Mouse (Mus musculus) frontal cortex, postnatal 10 days (tissue): Measurements from ENCODE around the gene Ipcef1.
"Not testable (repeated sequence)": the region's sequence is repeated elsewhere in the genome, so short reads cannot be mapped to it uniquely, and the experiment has no call there.

Experiments used
- DNase-seq, 2 experiments: peaks; one replicate each; pipeline ENCODE4 v3.0.0; 2022; ENCODE audit warnings: low spot score in 2 of 2, mixed read lengths in 1 of 2

Gene Ipcef1

GRCm38 (mm10) chr10:7035547-7035946 is 16.7 kb downstream of the Ipcef1 start:
- no peak for DNase-seq

- DNase-seq: no peak
Measured at GRCm38 (mm10) chr10:7033459-7033858, 18.8 kb downstream of the Ipcef1 start.

GRCm38 (mm10) chr10:7025028-7025427 is 27.2 kb downstream of the Ipcef1 start:
- no peak for DNase-seq

- DNase-seq: no peak
Measured at GRCm38 (mm10) chr10:7020551-7020950, 31.7 kb downstream of the Ipcef1 start.

GRCm38 (mm10) chr10:7019781-7020386 is 32.4 kb downstream of the Ipcef1 start:
- DNase-seq: no peak

GRCm38 (mm10) chr10:7015199-7015598 is 37.1 kb downstream of the Ipcef1 start:
- no peak for DNase-seq

GRCm38 (mm10) chr10:7010543-7010942 is 41.7 kb downstream of the Ipcef1 start:
- DNase-seq: no peak

GRCm38 (mm10) chr10:7004980-7005538 is 47.2 kb downstream of the Ipcef1 start:
- DNase-seq: no peak

GRCm38 (mm10) chr10:7003898-7004297 is 48.4 kb downstream of the Ipcef1 start:
- not testable (repeated sequence) for DNase-seq

GRCm38 (mm10) chr10:6999355-6999754 is 52.9 kb downstream of the Ipcef1 start:
- DNase-seq: no peak

GRCm38 (mm10) chr10:6998576-6999250 is 53.6 kb downstream of the Ipcef1 start:
- DNase-seq: no peak

GRCm38 (mm10) chr10:6996895-6997294 is 55.4 kb downstream of the Ipcef1 start:
- DNase-seq: no peak

GRCm38 (mm10) chr10:6988555-6988954 is 63.7 kb downstream of the Ipcef1 start:
- no peak for DNase-seq

GRCm38 (mm10) chr10:6987399-6988098 is 64.7 kb downstream of the Ipcef1 start:
- DNase-seq: no peak

GRCm38 (mm10) chr10:6986246-6986645 is 66.0 kb downstream of the Ipcef1 start:
- no peak for DNase-seq

- no peak for DNase-seq
Measured at GRCm38 (mm10) chr10:6983431-6983830, 68.8 kb downstream of the Ipcef1 start.

GRCm38 (mm10) chr10:6982751-6983151 is 69.5 kb downstream of the Ipcef1 start:
- no peak for DNase-seq

GRCm38 (mm10) chr10:6980236-6980635 is 72.0 kb downstream of the Ipcef1 start:
- no peak for DNase-seq

- DNase-seq: no peak
Measured at GRCm38 (mm10) chr10:6979789-6980188, 72.5 kb downstream of the Ipcef1 start.

- no peak for DNase-seq
Measured at GRCm38 (mm10) chr10:6979216-6979615, 73.1 kb downstream of the Ipcef1 start.

- DNase-seq: no peak
Measured at GRCm38 (mm10) chr10:6978733-6979132, 73.5 kb downstream of the Ipcef1 start.

- DNase-seq: no peak
Measured at GRCm38 (mm10) chr10:6977843-6978242, 74.4 kb downstream of the Ipcef1 start.

GRCm38 (mm10) chr10:6968334-6968733 is 83.9 kb downstream of the Ipcef1 start:
- DNase-seq: no peak
